Mouse (Mus musculus) E14TG2a.4 (cell line): ENCODE data around the gene Pcyt2.

Experiments
- CTCF ChIP-seq: conservative IDR thresholded peaks from 2 replicates; pipeline ENCODE4 v1.5.1; 2014; ENCODE audit warnings: low read length
- POU5F1 ChIP-seq: IDR thresholded peaks from 2 replicates; pipeline ENCODE4 v1.6.1; 2014; ENCODE audit warnings: low read length, borderline replicate concordance

DNA sequence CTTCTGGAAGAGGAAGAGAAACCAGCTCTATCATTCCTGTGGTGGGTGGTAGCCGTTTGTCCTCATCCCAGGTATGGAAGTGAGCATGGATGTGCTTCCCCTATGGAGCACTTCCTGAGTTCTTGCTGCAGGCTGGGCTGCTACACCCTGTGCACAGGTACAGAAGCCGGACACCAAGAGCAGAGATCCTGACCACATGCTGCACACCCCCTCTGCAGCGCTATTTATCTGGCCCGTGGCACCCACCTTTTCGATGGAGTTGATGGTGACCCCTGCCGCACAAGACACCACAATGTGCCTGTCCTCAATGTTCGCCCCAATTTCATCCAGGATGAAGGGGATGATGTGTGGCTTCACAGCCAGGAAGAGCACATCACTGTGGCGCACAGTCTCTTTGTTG lies 24.1 kb upstream of the Pcyt2 start:
- no peak for TF ChIP-seq CTCF
- TF ChIP-seq POU5F1 = no peak
